Mouse (Mus musculus): ENCODE measurements at regions not wholly inside any gene's neighbourhood (a gene's known extent, or its start where the extent isn't known, plus 50 kb on each side); places are given as distances from the start of the nearest gene placed in this dataset.

GRCm38 (mm10) chr12:109516961-109517360 lies 64.3 kb downstream of the Dlk1 start:
- Histone ChIP-seq H3K27me3 (ENCODE audit: control insufficient read depth, insufficient read depth, low read length) (no peaks in the 10 kb centered on the region), H3K9me3 (replicated peaks; ENCODE audit: control insufficient read depth, low read length) (no peaks in the 10 kb centered on the region), H3K4me1 (ENCODE audit: control insufficient read depth, insufficient read depth) (peaks cover 5% of the 10 kb centered on the region; the same call in 1 of the 2 replicates), H3K4me2 (ENCODE audit: low read depth, low read length) (no peak overlapping the region), H3K4me3 (ENCODE audit: low read depth, low read length) (no peak overlapping the region), H3K36me3 (replicated peaks; ENCODE audit: control insufficient read depth, insufficient read depth, low read length) (no peaks in the 10 kb centered on the region), H3K27ac (ENCODE audit: low read depth) (no peak overlapping the region), H3K9ac (replicated peaks; ENCODE audit: low read depth, low read length) (no peak overlapping the region)
- TF ChIP-seq CTCF (IDR thresholded peaks at IDR 0.05; ENCODE audit: low read depth) = no peak
- TF ChIP-seq EP300 (IDR thresholded peaks at IDR 0.05; ENCODE audit: low read depth) = no peak
- WGBS = 59% methylated on average over 4 of the region's 4 CpGs
- DNase-seq (ENCODE audit: low spot score) (no peak), ATAC-seq (ENCODE audit: insufficient read depth, low read depth) (no peak)

- DNase-seq (ENCODE audit: low spot score) = no peak
- Histone ChIP-seq H3K9ac (replicated peaks; ENCODE audit: low read depth, low read length) (no peak overlapping the region), H3K9me3 (replicated peaks; ENCODE audit: control insufficient read depth, low read length) (no peaks in the 10 kb centered on the region), H3K4me1 (ENCODE audit: control insufficient read depth, insufficient read depth) (peaks cover 5% of the 10 kb centered on the region; the same call in 1 of the 2 replicates), H3K36me3 (replicated peaks; ENCODE audit: control insufficient read depth, insufficient read depth, low read length) (no peaks in the 10 kb centered on the region), H3K27me3 (ENCODE audit: control insufficient read depth, insufficient read depth, low read length) (no peaks in the 10 kb centered on the region), H3K27ac (ENCODE audit: low read depth) (no peak overlapping the region), H3K4me3 (ENCODE audit: low read depth, low read length) (no peak overlapping the region), H3K4me2 (ENCODE audit: low read depth, low read length) (no peak overlapping the region)
- TF ChIP-seq EP300 (IDR thresholded peaks at IDR 0.05; ENCODE audit: low read depth) = no peak
- TF ChIP-seq CTCF (IDR thresholded peaks at IDR 0.05; ENCODE audit: low read depth) = no peak
- WGBS = 82% methylated on average over 9 of the region's 9 CpGs
- ATAC-seq (ENCODE audit: insufficient read depth, low read depth) = no peak
Measured at GRCm38 (mm10) chr12:109514292-109514818, 61.7 kb downstream of the Dlk1 start.
